Mouse (Mus musculus) stomach, postnatal 0 days (tissue): ENCODE results near the gene Ptma.
"Not testable (repeated sequence)": the region's sequence is repeated elsewhere in the genome, so short reads cannot be mapped to it uniquely, and the experiment has no call there.

Source experiments
- CTCF ChIP-seq: IDR thresholded peaks from 2 replicates; pipeline ENCODE4 v1.5.1; 2016; ENCODE audit warnings: antibody characterized with exemption, low read depth, mild to moderate bottlenecking, moderate library complexity
- EP300 ChIP-seq: optimal IDR thresholded peaks from 2 replicates; pipeline ENCODE3; 2016; ENCODE audit warnings: antibody characterized with exemption

- TF ChIP-seq EP300, CTCF: not testable (repeated sequence)
Observed at GRCm38 (mm10) chr1:86513031-86513430, 13.5 kb upstream of the Ptma start.
